Mouse (Mus musculus): ENCODE data around the gene Il2rg.

- no peak for TF ChIP-seq MXI1 (IDR thresholded peaks at IDR 0.05; ENCODE audit: low read depth, low read length)
- no peak for TF ChIP-seq TBP (conservative IDR thresholded peaks at IDR 0.05; ENCODE audit: low read depth, low read length)
- TF ChIP-seq MEF2A (IDR thresholded peaks at IDR 0.05; ENCODE audit: borderline replicate concordance, low read depth, low read length), result no peak
- no peak for TF ChIP-seq GABPA (IDR thresholded peaks at IDR 0.05; ENCODE audit: insufficient replicate concordance, low read depth, low read length)
These were observed 41.2 kb upstream of the Il2rg start for GRCm38 (mm10) chrX:101309299-101309698.

Measured in CH12.LX (cell line).